Mouse (Mus musculus) forebrain, embryonic 14.5 days (tissue): ENCODE data around the gene Gpx2. TPM values are rescaled to one million over a fixed set of nuclear protein-coding genes. Genes with fewer than 3 reads are reported as not detected.

Experiments
- ATAC-seq: fragments of 200-750 bp; cut with Nextera tagmentation; 2 replicates; pipeline ENCODE4 v1.8.0; 2017; ENCODE audit warnings: mild to moderate bottlenecking, moderate library complexity
- DNase-seq: peaks from one replicate; pipeline ENCODE4 v3.0.0-alpha.2; 2015; ENCODE audit warnings: low spot score
- H3K27ac ChIP-seq: fragments of 300-500 bp; sonication (generic); 2 replicates; pipeline ENCODE4 v1.5.1; 2014; ENCODE audit warnings: low read depth, mild to moderate bottlenecking, control low read depth, low read length, moderate library complexity
- H3K27me3 ChIP-seq: fragments of 300-500 bp; sonication (generic); replicated peaks from 2 replicates; pipeline ENCODE4 v1.6.1; 2014; ENCODE audit warnings: low read length, control low read depth, mixed read lengths; ENCODE audit not compliant: control insufficient read depth, insufficient read depth
- H3K36me3 ChIP-seq: fragments of 300-500 bp; sonication (generic); 2 replicates; pipeline ENCODE4 v1.6.1; 2014; ENCODE audit warnings: low read length, control low read depth; ENCODE audit not compliant: control insufficient read depth, insufficient read depth
- H3K4me1 ChIP-seq: fragments of 300-500 bp; sonication (generic); 2 replicates; pipeline ENCODE4 v1.6.1; 2014; ENCODE audit warnings: antibody characterized with exemption, low read length, control low read depth; ENCODE audit not compliant: control insufficient read depth, insufficient read depth
- H3K4me2 ChIP-seq: fragments of 300-500 bp; sonication (generic); 2 replicates; pipeline ENCODE4 v1.6.1; 2014; ENCODE audit warnings: mild to moderate bottlenecking, control low read depth, low read length
- H3K4me3 ChIP-seq: fragments of 300-500 bp; sonication (generic); 2 replicates; pipeline ENCODE4 v1.5.1; 2014; ENCODE audit warnings: low read depth, low read length, control low read depth
- H3K9ac ChIP-seq: fragments of 300-500 bp; sonication (generic); 2 replicates; pipeline ENCODE4 v1.6.1; 2014; ENCODE audit warnings: mild to moderate bottlenecking, low read length, control low read depth, moderate library complexity
- H3K9me3 ChIP-seq: fragments of 300-500 bp; sonication (generic); replicated peaks from 2 replicates; pipeline ENCODE4 v1.6.1; 2016; ENCODE audit warnings: low read length, control low read depth, mixed read lengths; ENCODE audit not compliant: control insufficient read depth
- WGBS: fragments of 180-500 bp; shearing (Covaris S2); extraction: QIAGEN DNeasy Blood & Tissue Kit; methylation state at CpG from one replicate; pipeline ENCODE4 v1.1.7; 2014; 5-methylcytosine and 5-hydroxymethylcytosine counted together
- polyA plus RNA-seq: library from polyadenylated mRNA; unstranded; fragments of >200 nt; fragmentation: Nextera tagmentation; extraction: Ambion mirVana; gene quantifications from 2 replicates; pipeline ENCODE4 v1.2.1, GENCODE M21; 2014

Gpx2 gene
- polyA plus RNA-seq, 1 experiment from 2014 or later = not detected

- no peak overlapping the region for H3K27ac ChIP-seq
- ATAC-seq (no peak), DNase-seq (no peak)
- 87% methylated on average over 10 of the region's 10 CpGs for WGBS
- H3K4me1 ChIP-seq = no peaks in the 10 kb centered on the region
- no peak overlapping the region for H3K4me3 ChIP-seq
- no peaks in the 10 kb centered on the region for H3K9me3 ChIP-seq
- H3K27me3 ChIP-seq = no peaks in the 10 kb centered on the region
- no peak overlapping the region for H3K4me2 ChIP-seq
- H3K36me3 ChIP-seq = no peaks in the 10 kb centered on the region
- no peak overlapping the region for H3K9ac ChIP-seq
Observed at GRCm38 (mm10) chr12:76813543-76813942, 18.2 kb upstream of the Gpx2 start.

GRCm38 (mm10) chr12:76811006-76811405 lies 15.7 kb upstream of the Gpx2 start:
- Histone ChIP-seq H3K9ac (no peak overlapping the region), H3K27me3 (no peaks in the 10 kb centered on the region), H3K36me3 (no peaks in the 10 kb centered on the region), H3K9me3 (no peaks in the 10 kb centered on the region), H3K4me1 (no peaks in the 10 kb centered on the region), H3K4me2 (no peak overlapping the region), H3K4me3 (no peak overlapping the region), H3K27ac (no peak overlapping the region)
- no peak for DNase-seq
- 86% methylated on average over 4 of the region's 4 CpGs for WGBS
- no peak for ATAC-seq

GRCm38 (mm10) chr12:76810491-76810890 lies 15.1 kb upstream of the Gpx2 start:
- Histone ChIP-seq H3K27ac (no peak overlapping the region), H3K36me3 (no peaks in the 10 kb centered on the region), H3K27me3 (no peaks in the 10 kb centered on the region), H3K4me3 (no peak overlapping the region), H3K4me1 (no peaks in the 10 kb centered on the region), H3K9me3 (no peaks in the 10 kb centered on the region), H3K4me2 (no peak overlapping the region), H3K9ac (no peak overlapping the region)
- no peak for DNase-seq
- ATAC-seq = no peak
- WGBS = 92% methylated on average over 5 of the region's 5 CpGs

GRCm38 (mm10) chr12:76807796-76808195 lies 12.4 kb upstream of the Gpx2 start:
- H3K27me3 ChIP-seq = no peaks in the 10 kb centered on the region
- H3K9me3 ChIP-seq = no peaks in the 10 kb centered on the region
- H3K4me1 ChIP-seq = no peaks in the 10 kb centered on the region
- H3K36me3 ChIP-seq = no peaks in the 10 kb centered on the region
- no peak overlapping the region for H3K27ac ChIP-seq
- WGBS = 84% methylated on average over 10 of the region's 10 CpGs
- no peak overlapping the region for H3K9ac ChIP-seq
- H3K4me3 ChIP-seq = no peak overlapping the region
- ATAC-seq (no peak), DNase-seq (no peak)
- no peak overlapping the region for H3K4me2 ChIP-seq

GRCm38 (mm10) chr12:76805056-76805811 lies 9.9 kb upstream of the Gpx2 start:
- WGBS = 90% methylated on average over 10 of the region's 10 CpGs
- Histone ChIP-seq H3K9me3 (no peaks in the 10 kb centered on the region), H3K36me3 (no peaks in the 10 kb centered on the region), H3K4me3 (no peak overlapping the region), H3K9ac (no peak overlapping the region), H3K4me1 (no peaks in the 10 kb centered on the region), H3K4me2 (no peak overlapping the region), H3K27ac (no peak overlapping the region), H3K27me3 (no peaks in the 10 kb centered on the region)
- DNase-seq (no peak), ATAC-seq (no peak)

- DNase-seq = peak; percentile 64
- 56% methylated on average over 7 of the region's 7 CpGs for WGBS
- no peaks in the 10 kb centered on the region for H3K9me3 ChIP-seq
Observed at GRCm38 (mm10) chr12:76803700-76804252, 8.4 kb upstream of the Gpx2 start.

GRCm38 (mm10) chr12:76803028-76803427 lies 7.7 kb upstream of the Gpx2 start:
- H3K36me3 ChIP-seq = no peaks in the 10 kb centered on the region
- DNase-seq (no peak), ATAC-seq (no peak)
- no peak overlapping the region for H3K4me3 ChIP-seq
- no peaks in the 10 kb centered on the region for H3K4me1 ChIP-seq
- 91% methylated on average over 10 of the region's 10 CpGs for WGBS
- no peak overlapping the region for H3K4me2 ChIP-seq
- H3K27me3 ChIP-seq = no peaks in the 10 kb centered on the region
- no peak overlapping the region for H3K27ac ChIP-seq
- no peaks in the 10 kb centered on the region for H3K9me3 ChIP-seq
- H3K9ac ChIP-seq = no peak overlapping the region

More at GRCm38 (mm10) chr12:76803700-76804252, 8.4 kb upstream of the Gpx2 start:
- 0 out of 2 replicates have a peak, but pooled peaks have one; percentile 10 for ATAC-seq
- no peak overlapping the region for H3K27ac ChIP-seq
- H3K4me3 ChIP-seq = no peak overlapping the region
- H3K9ac ChIP-seq = no peak overlapping the region
- no peaks in the 10 kb centered on the region for H3K4me1 ChIP-seq
- no peaks in the 10 kb centered on the region for H3K27me3 ChIP-seq
- H3K36me3 ChIP-seq = no peaks in the 10 kb centered on the region
- no peak overlapping the region for H3K4me2 ChIP-seq

GRCm38 (mm10) chr12:76798008-76798720 lies 2.8 kb upstream of the Gpx2 start:
- no peak overlapping the region for H3K4me2 ChIP-seq

More at GRCm38 (mm10) chr12:76798008-76798720, 2.8 kb upstream of the Gpx2 start:
- no peaks in the 10 kb centered on the region for H3K36me3 ChIP-seq
- H3K27ac ChIP-seq = no peak overlapping the region
- no peaks in the 10 kb centered on the region for H3K4me1 ChIP-seq
- 50% methylated on average over 5 of the region's 5 CpGs for WGBS
- no peak for ATAC-seq
- H3K9ac ChIP-seq = no peak overlapping the region
- no peaks in the 10 kb centered on the region for H3K27me3 ChIP-seq
- H3K9me3 ChIP-seq = no peaks in the 10 kb centered on the region
- no peak overlapping the region for H3K4me3 ChIP-seq
- DNase-seq = no peak
